Mouse (Mus musculus) layer of hippocampus, adult 8-10 months (tissue): Measurements from ENCODE around the gene Igll1. TPM values are rescaled to one million over a fixed set of nuclear protein-coding genes. Genes with fewer than 3 reads are reported as not detected.
"Not testable (repeated sequence)": the region's sequence is repeated elsewhere in the genome, so short reads cannot be mapped to it uniquely, and the experiment has no call there.

Source experiments
- DNase-seq, 2 experiments: peaks; one replicate each; pipeline ENCODE4 v3.0.0; 2022; ENCODE audit warnings: low spot score in 2 of 2
- total RNA-seq, 4 experiments: library from RNA; stranded (reverse); gene quantifications; 2 replicates each; pipeline ENCODE4 v1.2.4; 2022

Igll1 gene
- not detected for total RNA-seq

DNA sequence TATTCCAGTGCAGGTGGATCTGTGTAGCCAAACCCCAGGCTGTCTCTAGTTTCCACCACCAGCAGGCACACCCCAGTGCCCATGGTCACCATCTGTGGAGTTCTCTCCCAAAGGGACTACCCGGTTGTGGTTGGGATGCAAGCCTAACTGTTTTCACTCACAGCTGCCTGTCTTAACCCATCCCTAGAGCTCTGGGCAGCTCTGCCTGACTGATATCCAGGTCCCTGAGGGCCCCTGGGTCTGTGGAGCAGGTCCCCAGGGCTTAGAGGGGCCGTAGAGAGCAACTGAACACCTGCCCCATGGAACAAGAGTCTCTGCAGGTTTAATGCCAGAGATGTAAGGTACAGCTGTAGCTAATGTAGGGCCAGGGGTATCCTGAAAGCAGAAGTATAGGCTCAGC lies at the start of gene Igll1:
Gene Igll1 (minus strand): TSS at position 8 of the 400 bp plus-strand sequence.
- DNase-seq: no peak

DNA sequence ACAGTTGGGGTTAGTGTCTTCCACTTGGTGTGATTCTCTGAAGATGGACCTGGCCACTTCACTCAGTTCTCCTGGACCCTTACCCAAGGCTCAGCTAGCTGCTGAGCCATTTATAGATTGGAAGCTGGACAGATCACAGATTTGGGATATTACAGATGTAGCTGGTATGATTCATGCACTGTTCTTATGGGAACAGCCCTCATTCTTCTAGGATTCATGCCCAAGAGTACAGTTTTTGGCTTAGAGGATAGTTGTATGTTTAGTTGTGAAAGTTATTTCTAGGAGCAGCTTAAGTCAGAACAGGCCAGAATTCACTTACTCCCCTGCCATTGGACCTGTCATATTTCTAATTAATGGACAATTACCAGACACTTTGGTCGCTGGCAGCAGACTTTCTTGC lies 49.7 kb upstream of the Igll1 start:
- no peak for DNase-seq

DNA sequence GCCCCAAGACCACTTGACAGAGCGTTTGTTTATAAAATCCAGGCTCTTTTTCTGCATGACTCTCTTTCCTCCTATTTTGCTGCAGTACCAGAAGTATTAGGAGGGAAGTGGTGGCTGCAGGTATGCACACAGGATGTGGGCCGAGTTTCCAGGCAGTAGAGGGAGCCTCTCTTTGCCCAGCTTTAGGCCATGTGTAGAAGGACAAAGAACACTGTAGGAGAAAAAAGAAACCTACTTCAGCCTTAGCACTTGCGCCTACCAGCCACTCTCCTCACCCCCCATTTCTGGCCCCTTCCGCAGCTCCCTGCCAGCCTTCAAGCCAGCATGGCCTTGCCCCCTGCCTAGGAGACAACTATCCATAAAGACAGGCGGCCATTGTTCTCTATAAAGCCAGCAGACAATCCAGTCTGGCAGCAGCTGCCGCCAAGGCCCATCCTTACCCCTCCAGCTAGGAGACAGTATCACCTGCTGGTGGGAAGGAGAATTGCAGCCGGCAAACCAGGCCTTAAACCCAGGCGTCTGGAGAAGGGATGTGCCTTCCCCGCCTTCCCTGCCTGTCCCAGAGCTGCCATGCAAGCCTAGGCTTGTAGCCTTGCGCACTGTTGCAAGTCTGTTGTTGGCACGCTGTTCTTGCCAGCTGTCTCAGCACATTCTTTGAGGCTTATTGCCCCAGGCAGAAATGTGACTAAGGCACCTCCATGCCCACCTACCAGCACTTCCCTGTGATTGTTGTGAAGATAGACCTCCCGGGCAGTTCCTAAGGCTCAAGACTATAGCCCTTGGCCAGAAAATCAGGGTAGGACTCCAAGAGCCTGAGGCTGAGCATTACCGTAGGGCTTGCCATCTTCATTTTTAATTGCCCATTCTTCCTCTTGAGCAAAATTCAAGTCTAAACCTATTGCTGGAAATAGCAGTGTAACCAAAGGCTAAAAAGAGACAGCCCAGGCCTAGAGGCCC lies 48.1 kb upstream of the Igll1 start:
- DNase-seq: peak; percentile 75 to 83

DNA sequence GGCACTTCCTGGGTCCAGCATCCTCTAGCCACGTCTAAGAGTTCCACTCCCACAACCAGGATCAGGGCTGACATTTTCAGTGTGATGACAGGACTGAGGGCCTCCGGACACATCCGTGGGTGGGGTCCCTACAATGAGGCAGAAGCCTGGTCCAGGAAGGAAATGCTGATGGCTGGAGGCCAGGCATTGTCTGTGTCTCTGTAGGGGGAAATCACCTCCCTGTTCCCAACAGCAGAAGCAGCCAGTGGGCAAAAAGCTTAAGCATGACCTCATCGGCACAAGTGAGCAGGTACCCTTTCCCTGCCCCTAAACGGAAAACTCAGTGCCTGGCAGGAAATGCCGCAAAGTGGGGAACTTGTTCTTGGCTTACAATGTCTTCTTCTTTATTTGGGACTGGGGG lies 44.0 kb upstream of the Igll1 start:
- no peak for DNase-seq

DNA sequence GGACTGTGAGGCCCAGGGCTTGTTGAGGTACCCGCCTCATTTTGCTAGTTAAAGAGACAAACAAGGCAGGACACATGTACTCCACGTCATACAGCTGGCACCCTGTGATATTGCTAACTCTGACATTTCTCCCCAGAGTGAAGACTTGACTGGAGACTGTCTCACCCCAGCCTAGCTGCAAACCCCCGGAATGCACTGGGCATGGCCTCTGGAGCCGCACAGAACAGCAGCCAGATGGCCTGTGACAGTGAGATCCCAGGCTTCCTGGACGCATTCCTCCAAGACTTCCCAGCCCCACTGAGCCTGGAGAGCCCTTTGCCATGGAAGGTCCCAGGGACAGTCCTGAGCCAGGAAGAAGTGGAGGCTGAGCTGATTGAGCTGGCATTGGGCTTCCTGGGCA lies 39.4 kb upstream of the Igll1 start:
- no peak for DNase-seq

DNA sequence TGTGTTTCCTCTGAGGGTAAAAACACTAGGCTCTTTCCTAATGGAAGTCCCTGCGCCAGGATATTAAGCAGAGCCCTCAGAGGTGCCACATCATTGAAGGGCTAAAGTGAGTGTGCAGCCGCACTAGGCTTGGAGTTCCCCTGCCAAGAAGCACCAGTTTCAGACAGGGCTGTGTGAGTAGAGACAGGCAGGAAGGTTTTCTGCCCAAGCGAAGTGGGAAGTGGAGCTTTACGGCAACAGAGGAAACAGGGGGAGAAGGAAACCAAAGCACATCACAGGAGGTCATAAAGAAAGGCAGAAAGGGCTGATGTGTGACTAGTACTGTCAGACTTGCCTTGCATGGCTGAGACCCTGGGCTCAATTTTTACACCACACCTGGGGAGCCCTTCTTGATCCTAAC lies 38.5 kb upstream of the Igll1 start:
- DNase-seq: no peak

DNA sequence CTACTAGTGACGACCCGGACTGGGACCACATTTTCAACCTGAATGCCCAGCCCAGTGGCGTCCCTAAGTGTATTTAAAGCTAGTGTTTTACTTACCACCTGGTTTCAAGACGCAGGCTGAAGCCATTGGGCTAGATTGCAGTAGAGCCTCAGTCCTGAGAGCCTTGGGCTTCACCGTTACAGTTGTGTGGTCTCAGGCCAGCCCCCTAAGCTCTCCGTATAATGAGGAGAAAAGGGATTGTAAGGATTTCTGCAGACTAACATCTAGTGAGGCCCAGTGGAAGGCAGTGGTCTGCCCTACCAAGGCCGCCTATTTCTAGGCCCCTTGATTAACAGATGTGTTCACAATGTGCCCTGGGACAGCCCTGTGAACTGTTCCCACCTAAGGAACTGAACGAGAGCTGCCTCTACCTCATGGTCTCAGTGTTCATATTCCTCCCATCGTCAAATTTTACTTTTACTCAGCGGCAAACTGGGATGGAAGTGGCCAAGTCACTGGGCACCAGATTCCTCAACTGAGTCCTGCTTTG lies 33.3 kb upstream of the Igll1 start:
- DNase-seq: no peak

DNA sequence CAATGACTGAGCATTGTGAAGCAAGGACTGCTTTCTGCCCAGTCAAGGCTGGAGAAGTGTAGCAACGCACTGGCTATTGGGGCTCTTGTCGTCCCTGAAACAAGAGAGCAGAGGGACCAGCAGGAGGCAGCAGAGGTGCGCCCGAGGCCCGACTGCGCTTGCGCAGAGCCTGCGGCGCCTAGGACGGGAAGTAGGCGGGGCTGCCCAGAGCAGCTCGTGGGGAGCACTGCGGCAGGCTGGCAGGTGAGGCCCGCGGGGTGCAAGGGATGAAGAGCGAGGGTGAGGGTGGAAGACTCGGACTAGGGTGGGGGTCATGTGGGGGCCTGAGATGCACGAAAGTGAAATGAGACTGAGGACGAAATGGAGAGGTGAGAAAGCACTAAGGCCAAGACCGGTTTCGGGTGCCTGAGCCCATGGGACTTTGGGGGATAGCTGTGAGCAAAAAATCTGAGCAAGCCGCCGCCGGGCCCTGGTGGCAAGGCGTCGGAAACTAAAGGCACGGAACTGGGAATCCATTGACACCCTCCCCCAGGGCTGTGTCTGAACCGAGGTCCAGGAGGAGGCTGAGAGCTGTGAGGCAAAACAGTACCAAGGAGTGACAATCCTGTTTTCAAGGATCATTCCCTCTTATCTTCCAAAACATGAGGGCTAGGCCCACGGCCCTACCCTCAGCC lies 32.7 kb upstream of the Igll1 start, which contains the start of gene Ppm1f:
Gene Ppm1f (plus strand): TSS at position 88 of the 674 bp plus-strand sequence.
- peak; percentile 91 to 97 for DNase-seq

DNA sequence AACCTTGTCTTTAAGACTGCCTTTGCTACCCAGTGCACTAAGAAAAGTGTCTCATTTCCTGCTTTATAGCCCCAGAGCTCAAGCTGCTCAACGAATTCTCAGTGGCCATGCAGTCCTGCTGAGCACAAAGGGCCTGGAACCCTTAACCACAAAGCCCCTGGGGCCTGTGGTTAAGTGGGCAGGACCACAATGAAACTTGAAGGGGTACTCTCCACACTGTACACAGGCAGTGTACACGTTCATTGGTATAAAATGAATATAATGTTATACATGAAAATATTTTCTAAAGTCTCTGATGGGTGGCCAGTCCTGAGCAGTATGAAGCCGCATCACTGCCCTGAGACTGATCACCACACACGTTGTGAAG lies 32.2 kb upstream of the Igll1 start:
- DNase-seq: no peak

DNA sequence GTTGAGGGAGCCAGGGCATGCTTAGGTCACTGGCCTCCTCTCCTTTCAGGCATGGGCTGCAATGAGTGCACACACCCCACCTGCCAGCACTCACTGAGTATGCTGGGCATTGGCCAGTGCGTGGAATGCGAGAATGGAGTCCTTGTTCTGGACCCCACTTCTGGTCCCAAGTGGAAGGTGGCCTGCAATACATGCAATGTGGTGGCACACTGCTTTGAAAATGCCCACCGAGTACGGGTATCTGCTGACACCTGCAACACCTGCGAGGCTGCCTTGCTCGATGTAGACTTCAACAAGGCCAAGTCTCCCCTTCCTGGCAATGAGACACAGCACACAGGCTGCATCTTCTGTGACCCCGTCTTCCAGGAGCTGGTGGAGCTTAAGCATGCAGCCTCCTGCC lies 28.6 kb upstream of the Igll1 start:
- no peak for DNase-seq

DNA sequence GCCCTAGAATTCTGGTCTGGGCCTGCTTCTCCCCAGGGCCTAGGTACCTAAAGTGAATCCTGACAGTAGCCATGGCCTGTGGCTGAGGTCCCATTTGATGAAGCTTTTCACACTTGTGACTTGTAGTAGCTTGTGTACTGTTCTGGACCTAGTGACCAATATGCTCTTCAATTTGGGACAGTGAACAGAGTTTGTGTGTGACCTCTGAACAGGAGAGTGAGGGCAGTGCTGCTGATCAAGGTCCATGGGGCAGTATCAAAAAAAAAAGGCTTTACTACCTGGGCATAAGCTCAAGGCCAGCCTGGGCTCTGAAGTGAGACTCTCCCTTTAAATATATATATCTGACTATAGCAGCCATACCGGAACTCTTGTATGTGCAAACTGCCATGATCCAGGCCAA lies 24.6 kb upstream of the Igll1 start:
- DNase-seq: no peak

DNA sequence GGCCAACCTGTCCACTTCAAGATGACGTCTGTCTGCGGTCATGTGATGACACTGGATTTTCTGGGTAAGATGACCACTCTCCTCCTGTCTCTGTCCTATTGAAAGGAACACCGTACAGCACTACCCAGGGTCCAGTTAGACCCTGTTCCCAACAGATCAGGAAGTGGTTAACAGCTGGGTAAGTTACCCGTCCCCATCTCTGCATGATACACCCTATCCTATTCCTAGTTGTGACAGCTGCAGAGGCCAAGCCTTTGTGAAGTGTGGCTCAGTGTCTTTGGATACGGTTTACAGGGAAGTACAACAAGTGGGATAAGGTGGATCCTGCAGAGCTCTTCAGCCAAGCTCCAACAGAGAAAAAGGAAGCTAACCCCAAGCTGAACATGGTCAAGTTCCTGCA lies 15.2 kb upstream of the Igll1 start:
- no peak for DNase-seq

DNA sequence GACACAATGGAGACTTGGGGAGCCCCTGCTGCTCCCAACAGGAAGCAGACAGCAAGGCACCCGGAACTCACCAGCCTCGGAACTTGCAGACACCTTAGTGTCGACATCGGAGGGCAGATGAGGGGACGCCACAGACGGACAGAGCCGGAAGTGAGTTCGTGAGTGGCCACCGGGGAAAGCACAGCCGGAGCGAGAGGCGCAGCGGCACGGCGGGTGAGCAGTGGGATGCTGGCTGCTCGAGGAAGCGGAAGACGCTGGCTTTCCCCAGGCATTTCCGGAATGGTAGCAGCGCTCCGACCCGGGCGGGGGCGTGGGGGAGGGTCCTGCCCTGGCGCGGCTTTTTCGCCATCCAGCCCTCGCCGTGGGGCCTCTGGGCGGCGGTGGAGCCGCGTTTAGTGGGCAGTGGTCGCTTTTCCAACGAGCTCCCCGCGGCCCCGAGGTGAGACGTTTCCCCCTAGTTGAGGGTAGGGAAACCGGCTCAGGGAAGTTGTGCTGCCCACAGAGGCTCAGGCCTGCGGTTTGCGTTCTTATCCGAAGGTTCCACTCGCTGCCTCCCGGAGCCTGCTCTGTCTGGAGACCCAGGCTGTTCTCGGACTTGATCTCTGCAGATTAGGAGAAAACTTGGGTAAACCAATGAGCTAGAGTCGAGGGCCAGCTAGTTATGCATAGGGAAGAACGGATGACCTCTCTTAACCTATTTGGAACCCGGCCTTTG lies 7.0 kb upstream of the Igll1 start, which contains the start of the genes Top3b and Vpreb1:
Gene Top3b (plus strand): TSS at position 120 of the 715 bp plus-strand sequence.
Gene Vpreb1 (minus strand): TSS at position 227 of the 715 bp plus-strand sequence.
- peak; percentile 87 to 91 for DNase-seq

DNA sequence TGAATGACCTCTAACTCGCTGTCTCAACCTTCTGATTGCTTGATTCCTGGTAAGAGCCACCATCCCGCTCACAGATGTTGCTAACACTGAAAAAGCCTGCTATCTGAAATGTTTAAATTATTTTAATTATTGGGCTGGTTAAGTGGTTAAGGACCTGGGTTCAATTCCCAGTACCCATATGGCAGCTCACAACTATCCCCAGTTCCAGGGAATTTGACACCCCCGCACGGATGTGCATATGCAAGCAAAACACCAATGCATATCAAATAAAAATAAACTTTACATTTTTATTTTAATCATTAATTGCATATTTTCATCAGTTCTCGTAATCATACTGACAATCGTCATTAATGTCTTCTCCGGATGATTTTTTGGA lies 6.4 kb upstream of the Igll1 start:
- DNase-seq: no peak

DNA sequence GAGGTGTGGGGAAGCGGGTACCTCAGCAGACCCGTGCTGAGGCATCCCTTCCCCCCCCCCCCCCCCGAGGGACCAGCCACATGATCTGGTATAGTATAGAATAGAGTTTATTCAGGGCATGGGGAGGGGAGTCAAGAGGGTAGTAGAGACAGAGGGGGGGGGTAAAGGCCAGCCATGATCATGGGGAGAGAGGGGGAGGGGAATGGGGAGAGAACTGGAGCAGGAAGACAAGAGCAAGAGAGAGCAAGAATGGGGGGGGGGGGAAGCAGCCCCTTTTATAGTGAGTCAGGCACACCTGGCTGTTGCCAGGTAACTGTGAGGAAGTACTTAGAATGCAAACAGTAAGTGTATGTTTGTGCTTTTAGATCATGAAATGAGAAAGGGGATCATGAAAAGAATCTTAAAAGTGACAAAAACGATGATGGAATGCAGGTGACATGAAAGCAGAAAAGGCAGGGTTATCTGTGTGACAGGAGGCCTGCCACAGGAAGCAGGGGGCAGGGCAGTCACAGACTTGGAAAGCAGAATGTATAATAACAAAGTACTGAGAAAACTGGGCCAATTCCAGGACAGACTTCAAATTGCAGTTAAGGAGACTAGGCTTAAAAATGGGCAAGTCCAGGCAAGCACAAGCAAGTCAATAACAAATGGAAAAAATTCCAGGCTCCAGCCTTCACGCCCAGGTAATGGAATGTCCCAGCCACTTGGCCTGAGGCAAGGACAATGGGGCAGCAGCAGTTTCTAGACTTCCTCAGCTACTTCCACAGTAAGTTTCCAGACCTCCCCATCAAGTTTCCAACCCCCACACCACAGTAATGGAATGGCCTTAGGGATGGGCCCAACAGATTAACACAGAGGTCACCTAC lies 2.1 kb upstream of the Igll1 start:
- no peak for DNase-seq

DNA sequence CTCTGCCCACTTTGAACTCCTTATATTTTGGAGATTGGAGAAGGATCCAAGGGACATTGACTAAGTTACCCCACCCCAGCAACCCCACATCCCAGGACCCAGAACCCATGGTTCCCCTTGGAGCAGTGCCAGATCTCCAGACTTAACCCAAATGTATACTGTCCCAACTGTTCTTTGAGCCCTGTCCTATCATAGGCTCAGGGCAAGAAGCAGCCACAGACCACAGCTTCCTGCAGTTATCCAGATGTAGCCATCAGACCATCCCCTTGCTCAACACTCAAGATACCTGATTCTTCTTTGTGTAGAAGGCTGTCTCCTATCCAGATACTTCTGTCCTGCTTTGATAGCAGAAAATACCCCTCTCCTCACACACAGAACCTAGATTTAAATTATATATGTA lies 1.4 kb upstream of the Igll1 start:
- no peak for DNase-seq

DNA sequence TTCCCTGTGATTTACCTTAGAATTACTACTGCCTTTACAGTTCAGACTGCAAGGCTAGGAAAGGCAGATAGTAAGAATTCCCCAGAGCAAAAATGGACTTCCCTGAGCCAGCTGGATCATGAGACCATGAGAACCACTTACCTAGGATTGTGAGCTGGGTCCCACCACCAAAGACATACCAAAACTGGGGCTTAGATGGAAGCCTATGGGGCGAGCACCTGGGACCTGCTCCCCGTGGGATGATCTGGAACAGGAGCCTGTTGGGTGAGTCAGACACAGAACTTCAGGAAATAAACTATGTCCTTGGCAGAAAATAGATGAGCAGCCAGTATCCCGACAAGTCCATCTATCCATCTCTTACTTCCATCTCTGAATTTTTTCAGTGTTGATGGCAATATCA lies 1.5 kb downstream of the Igll1 start:
- DNase-seq: no peak

DNA sequence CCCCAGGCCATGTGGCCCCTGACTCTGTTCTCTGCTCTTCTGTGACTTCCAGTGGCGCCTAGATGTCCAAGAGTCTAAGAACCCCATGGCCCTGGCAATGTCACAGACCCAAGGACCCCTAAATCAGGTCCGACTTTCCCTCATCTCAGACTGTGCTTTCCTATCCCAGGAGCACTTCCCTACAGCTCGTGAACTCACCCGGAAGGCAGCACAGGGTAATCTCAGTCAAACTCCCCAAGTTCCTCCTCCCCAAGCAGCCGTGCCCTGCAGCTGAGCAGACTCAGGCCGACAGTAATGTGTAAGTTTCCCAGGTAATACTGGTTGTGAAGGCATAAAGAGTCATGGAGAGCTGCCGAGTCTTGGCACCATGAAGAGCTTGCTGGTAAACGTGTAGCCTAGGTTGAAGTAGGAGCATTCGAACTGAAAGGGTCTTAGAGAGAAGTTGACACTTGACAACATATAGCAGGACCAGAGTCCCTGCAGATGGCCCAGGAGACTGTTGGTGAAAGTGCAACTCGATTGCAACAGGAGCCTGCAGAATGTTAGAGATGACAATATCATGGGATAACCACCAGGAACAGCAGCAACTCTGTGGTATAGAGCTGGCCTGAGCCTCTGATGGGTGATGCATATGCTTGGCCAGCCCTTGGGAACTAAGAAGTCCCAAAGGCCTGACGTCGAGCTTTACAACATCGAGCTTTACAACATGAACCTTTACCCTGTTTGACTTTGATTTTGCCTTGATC lies 6.9 kb downstream of the Igll1 start:
- no peak for DNase-seq

DNA sequence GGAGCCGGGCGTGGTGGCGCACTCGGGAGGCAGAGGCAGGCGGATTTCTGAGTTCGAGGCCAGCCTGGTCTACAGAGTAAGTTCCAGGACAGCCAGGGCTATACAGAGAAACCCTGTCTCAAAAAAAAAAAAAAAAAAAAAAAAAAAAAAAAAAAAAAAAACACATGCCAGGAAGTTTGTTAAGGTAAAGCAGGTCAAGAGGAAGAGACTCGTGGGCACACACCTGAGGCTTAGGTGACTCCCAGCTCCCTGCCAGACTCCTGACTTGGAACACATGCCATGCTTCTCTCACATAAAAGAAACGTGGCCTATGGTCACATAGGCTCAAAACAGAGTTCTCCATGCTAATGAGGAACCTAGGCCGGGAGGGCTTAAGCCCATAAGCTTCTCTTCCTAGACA lies 7.7 kb downstream of the Igll1 start:
- DNase-seq: not testable (repeated sequence)

DNA sequence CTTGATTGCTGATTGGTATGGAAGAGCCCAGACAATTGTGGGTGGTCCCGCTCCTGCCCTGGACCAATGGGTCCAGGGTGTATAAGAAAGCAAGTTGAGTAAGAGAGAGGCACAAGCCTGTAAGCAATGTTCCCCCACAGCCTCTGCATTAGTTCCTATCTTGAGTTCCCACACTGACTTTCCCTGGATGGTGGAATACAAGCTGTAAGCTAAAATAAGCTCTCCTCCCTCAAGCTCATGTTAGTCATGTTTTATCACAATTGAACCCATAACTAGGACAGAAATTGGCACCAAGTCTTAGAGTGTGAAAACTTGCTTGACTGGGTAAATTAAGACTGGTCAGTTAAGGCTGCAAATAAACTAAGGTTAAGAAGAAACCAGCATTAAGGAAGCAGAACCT lies 8.2 kb downstream of the Igll1 start:
- no peak for DNase-seq
